Mouse (Mus musculus) liver, embryonic 16.5 days (tissue): Measurements from ENCODE around the gene Hist1h2bn. TPM values are rescaled to one million over a fixed set of nuclear protein-coding genes. Genes with fewer than 3 reads are reported as not detected.
"Not testable (repeated sequence)": the region's sequence is repeated elsewhere in the genome, so short reads cannot be mapped to it uniquely, and the experiment has no call there.

ENCODE experiments used
- ATAC-seq: fragments of 200-750 bp; cut with Nextera tagmentation; 2 replicates; pipeline ENCODE4 v1.8.0; 2017; ENCODE audit warnings: low read depth, mild to moderate bottlenecking, moderate number of reproducible peaks, moderate library complexity
- H3K27ac ChIP-seq: fragments of 300-500 bp; sonication (generic); 2 replicates; pipeline ENCODE4 v1.5.1; 2014; ENCODE audit warnings: mild to moderate bottlenecking, low read length
- H3K27me3 ChIP-seq: fragments of 300-500 bp; sonication (generic); 2 replicates; pipeline ENCODE4 v1.6.1; 2014; ENCODE audit warnings: low read depth, low read length, mixed read lengths; ENCODE audit not compliant: control insufficient read depth, insufficient read depth
- H3K36me3 ChIP-seq: fragments of 300-500 bp; sonication (generic); 2 replicates; pipeline ENCODE4 v1.6.1; 2014; ENCODE audit warnings: mild to moderate bottlenecking; ENCODE audit not compliant: control insufficient read depth, insufficient read depth
- H3K4me1 ChIP-seq: fragments of 300-500 bp; sonication (generic); 2 replicates; pipeline ENCODE4 v1.6.1; 2014; ENCODE audit warnings: low read depth, low read length, mixed read lengths; ENCODE audit not compliant: control insufficient read depth
- H3K4me2 ChIP-seq: fragments of 300-500 bp; sonication (generic); 2 replicates; pipeline ENCODE4 v1.6.1; 2014; ENCODE audit warnings: low read depth, low read length, mixed read lengths
- H3K4me3 ChIP-seq: fragments of 300-500 bp; sonication (generic); 2 replicates; pipeline ENCODE4 v1.5.1; 2014; ENCODE audit warnings: low read depth, mild to moderate bottlenecking, low read length
- H3K9ac ChIP-seq: fragments of 300-500 bp; sonication (generic); 2 replicates; pipeline ENCODE4 v1.6.1; 2014; ENCODE audit warnings: low read depth, low read length
- H3K9me3 ChIP-seq: fragments of 300-500 bp; sonication (generic); replicated peaks from 2 replicates; pipeline ENCODE4 v1.6.1; 2016; ENCODE audit warnings: low read length; ENCODE audit not compliant: control insufficient read depth
- WGBS: fragments of 180-500 bp; shearing (Covaris S2); extraction: QIAGEN DNeasy Blood & Tissue Kit; methylation state at CpG from one replicate; pipeline ENCODE4 v1.1.7; 2014; ENCODE audit not compliant: insufficient replicate concordance; 5-methylcytosine and 5-hydroxymethylcytosine counted together
- polyA plus RNA-seq: library from polyadenylated mRNA; unstranded; fragments of >200 nt; fragmentation: Nextera tagmentation; extraction: Ambion mirVana; gene quantifications from 2 replicates; pipeline ENCODE4 v1.2.1, GENCODE M21; 2015

Hist1h2bn gene
- polyA plus RNA-seq, 1 experiment from 2014 or later: 8.1 TPM

DNA sequence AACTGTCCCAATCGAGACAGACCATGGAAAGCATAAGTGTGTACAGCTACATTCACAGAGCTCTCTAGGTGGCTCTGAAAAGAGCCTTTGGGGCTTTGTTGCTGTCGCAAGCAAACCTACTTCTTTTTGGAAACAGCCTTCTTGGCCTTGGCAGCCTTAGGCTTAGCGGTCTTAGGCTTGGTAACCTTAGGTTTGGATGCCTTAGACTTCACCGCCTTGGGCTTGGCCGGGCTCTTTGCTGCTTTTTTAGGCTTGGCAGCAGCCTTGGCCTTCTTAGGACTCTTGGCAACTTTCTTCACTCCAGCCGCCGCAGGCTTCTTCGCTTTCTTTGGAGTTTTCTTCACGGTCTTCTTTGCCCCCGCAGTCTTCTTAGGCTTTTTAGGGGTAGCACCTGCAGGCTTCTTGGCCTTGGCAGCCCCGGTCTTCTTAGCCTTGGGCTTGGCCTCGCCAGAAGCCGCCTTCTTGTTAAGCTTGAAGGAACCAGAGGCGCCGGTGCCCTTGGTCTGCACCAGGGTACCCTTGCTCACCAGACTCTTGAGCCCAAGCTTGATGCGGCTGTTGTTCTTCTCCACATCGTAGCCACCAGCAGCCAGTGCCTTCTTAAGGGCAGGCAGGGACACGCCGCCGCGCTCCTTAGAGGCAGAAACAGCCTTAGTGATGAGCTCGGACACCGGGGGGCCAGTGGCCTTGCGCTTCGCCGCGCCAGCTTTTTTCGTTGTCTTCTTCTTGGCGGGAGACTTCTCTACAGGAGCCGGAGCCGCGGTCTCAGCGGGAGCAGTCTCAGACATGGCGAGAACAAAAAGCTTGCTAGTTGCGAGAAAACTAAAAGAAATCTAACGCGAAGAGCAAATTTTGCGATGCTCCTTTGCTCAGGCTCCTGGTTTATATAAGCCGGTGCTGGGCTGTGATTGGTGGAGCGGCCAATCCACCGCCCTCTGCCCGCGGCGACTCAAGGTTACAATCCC, 26.1 kb downstream of the Hist1h2bn start, which contains the start of gene Hist1h1b:
Gene Hist1h1b (minus strand): TSS at position 859 of the 965 bp plus-strand sequence.
- Histone ChIP-seq H3K27ac (peak within 1 kb of the TSS; percentile 99), H3K4me3 (peak within 1 kb of the TSS; percentile 70), H3K36me3 (no peaks in the 10 kb centered on the region), H3K9me3 (no peaks in the 10 kb centered on the region), H3K4me1 (peaks cover 34% of the 10 kb centered on the region), H3K4me2 (peak within 1 kb of the TSS; percentile 87), H3K27me3 (no peaks in the 10 kb centered on the region), H3K9ac (peak within 1 kb of the TSS; percentile 86)
- peak; percentile 51 for ATAC-seq
- WGBS: under 1% methylated on average over 44 of the region's 44 CpGs

DNA sequence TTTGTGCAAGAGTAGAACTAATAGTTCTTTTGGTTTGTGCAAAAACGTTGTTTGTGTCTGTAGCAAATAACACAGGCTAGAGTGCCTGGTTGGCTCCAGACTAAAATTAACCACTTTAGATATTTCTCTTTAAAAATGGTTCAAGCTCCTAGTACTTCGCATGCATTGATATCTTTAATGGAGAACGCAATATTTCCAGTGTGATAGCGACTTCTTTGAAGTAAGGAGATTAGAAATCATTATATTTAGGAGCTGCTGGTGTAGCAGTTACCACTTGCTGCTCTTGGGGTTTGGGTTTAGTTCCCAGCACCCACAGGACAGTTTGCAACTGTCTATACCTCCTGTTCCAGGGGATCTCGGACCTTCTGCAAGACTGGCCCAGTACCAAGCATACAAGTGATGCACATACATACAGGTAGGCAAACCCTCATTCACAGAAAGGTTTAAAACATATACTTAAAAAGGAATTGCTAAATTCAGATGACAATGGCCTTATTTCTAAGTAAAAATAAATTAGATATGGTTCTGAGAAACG, 27.2 kb downstream of the Hist1h2bn start:
- no peaks in the 10 kb centered on the region for H3K27me3 ChIP-seq
- H3K27ac ChIP-seq: peak overlapping the region; percentile 99
- peak overlapping the region; percentile 86 for H3K9ac ChIP-seq
- no peak for ATAC-seq
- H3K4me1 ChIP-seq: peaks cover 37% of the 10 kb centered on the region
- H3K36me3 ChIP-seq: no peaks in the 10 kb centered on the region
- H3K4me2 ChIP-seq: peak overlapping the region; percentile 87
- no peaks in the 10 kb centered on the region for H3K9me3 ChIP-seq
- 31% methylated on average over 6 of the region's 6 CpGs for WGBS
- H3K4me3 ChIP-seq: peak overlapping the region; percentile 70

DNA sequence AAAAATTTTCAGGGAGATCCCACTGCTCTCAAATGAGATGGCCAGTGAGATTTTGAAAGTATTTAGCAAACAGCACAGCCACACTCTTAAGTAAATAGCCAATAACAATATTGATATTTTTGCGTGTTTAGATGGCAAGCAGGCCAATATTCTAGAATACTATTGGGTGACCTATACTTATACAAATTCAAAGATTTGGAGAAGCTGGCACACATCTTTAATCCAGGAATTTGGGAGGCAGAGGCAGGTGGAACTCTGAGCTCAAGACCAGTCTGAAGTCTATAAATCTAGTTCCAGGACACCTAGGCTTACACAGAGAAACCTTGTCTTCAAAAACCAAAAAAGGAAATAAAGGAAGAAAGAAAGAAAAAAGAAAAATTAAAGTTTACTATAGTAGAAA, 27.7 kb downstream of the Hist1h2bn start:
- peak overlapping the region; percentile 72 for H3K4me2 ChIP-seq
- H3K27ac ChIP-seq: peak overlapping the region; percentile 89
- no peaks in the 10 kb centered on the region for H3K27me3 ChIP-seq
- H3K9me3 ChIP-seq: no peaks in the 10 kb centered on the region
- peak overlapping the region; percentile 44 for H3K4me3 ChIP-seq
- no peaks in the 10 kb centered on the region for H3K36me3 ChIP-seq
- WGBS: 87% methylated on average over 1 of the region's 1 CpGs
- H3K9ac ChIP-seq: peak overlapping the region; percentile 34
- no peak for ATAC-seq
- peaks cover 32% of the 10 kb centered on the region for H3K4me1 ChIP-seq

DNA sequence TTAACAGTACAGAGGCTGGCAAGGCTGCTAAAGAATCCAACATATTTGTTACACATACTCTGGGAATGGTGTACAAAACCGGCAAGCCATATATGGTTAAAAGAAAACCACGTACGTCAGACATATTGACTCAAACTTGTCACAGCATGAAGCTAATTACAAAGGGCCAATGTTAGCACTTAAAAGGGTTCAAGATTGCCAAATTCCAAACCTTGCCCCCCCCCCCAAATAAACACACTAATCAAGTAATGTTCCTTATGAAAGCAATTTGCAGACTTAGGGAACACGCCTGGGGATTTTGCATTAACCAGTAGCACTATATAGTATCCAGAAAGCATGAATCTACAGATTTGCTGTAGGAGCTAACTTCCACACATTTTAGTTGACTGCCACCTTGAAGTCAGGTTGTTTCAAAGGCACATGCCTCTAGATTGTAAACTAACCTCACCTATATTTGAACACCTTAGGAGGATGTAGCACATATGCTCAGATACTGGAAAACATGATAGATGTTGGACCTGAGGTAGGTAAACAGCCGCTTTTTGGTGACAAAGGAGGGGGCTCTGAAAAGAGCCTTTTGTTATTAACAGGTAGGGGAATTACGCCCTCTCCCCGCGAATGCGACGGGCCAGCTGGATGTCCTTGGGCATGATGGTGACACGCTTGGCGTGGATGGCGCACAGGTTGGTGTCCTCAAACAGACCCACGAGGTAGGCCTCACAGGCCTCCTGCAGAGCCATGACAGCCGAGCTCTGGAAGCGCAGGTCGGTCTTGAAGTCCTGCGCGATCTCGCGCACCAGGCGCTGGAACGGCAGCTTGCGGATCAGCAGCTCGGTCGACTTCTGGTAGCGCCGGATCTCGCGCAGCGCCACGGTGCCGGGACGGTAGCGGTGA, 28.7 kb downstream of the Hist1h2bn start:
- ATAC-seq: peak; percentile 1; the same call in 1 of the 2 replicates
- H3K9ac ChIP-seq: peak overlapping the region; percentile 71

DNA sequence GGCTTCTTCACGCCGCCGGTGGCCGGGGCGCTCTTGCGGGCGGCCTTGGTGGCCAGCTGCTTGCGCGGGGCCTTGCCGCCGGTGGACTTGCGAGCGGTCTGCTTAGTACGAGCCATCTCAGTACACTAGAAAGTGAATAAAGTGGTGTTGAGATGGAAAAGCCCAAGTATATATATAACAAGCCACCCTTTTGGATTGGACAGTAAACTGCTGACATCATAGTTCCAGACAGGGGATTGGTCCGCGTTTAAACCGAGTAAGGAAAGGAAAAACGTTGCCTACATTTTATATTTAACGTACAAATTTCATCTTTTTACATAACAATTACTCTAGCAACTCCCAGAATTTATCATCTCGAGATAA, 29.3 kb downstream of the Hist1h2bn start, which contains the start of gene Hist1h3i:
Gene Hist1h3i (minus strand): TSS at position 116 of the 363 bp plus-strand sequence.
- peak within 1 kb of the TSS; percentile 99 for H3K27ac ChIP-seq
- under 1% methylated on average over 15 of the region's 20 CpGs for WGBS

More for the DNA sequence above, 28.7 kb downstream of the Hist1h2bn start:
- Histone ChIP-seq H3K4me2 (peak overlapping the region; percentile 82), H3K4me3 (peak overlapping the region; percentile 62), H3K27ac (peak overlapping the region; percentile 99), H3K4me1 (peaks cover 23% of the 10 kb centered on the region)
- not testable (repeated sequence) for H3K36me3 ChIP-seq, H3K9me3 ChIP-seq, H3K27me3 ChIP-seq
- under 1% methylated on average over 15 of the region's 35 CpGs for WGBS

DNA sequence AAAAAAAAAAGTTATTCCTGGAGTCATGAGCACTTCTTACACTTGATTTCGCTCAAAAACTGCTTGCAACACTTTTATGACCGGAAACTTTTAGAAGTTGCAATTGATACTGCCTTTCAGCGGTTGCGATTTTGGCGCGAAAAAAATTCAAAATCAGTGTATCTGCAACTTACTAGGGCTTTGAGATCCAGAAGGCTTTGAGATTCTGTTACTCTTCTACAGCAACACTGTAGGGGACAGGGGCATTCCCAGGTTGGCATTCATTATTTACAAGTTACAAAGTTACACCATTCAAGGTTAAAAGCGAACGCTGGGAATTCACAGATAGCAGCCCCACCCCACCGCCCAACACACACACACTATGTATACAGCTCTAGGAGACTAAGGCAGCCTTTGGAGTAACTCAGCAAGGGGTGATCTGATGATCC, 29.8 kb downstream of the Hist1h2bn start:
- H3K4me2 ChIP-seq: peak overlapping the region; percentile 82
- H3K27ac ChIP-seq: peak overlapping the region; percentile 99
- H3K27me3 ChIP-seq: no peaks in the 10 kb centered on the region
- no peaks in the 10 kb centered on the region for H3K36me3 ChIP-seq
- H3K4me3 ChIP-seq: peak overlapping the region; percentile 62
- peak overlapping the region; percentile 73 for H3K9ac ChIP-seq
- H3K9me3 ChIP-seq: no peaks in the 10 kb centered on the region
- ATAC-seq: no peak
- 2% methylated on average over 9 of the region's 9 CpGs for WGBS
- H3K4me1 ChIP-seq: peaks cover 29% of the 10 kb centered on the region

More for the DNA sequence above, 29.3 kb downstream of the Hist1h2bn start, which contains the start of gene Hist1h3i:
- peak; percentile 49 for ATAC-seq
- Histone ChIP-seq H3K4me1 (peaks cover 27% of the 10 kb centered on the region), H3K9ac (peak within 1 kb of the TSS; percentile 73), H3K4me2 (peak within 1 kb of the TSS; percentile 82), H3K9me3 (no peaks in the 10 kb centered on the region), H3K36me3 (no peaks in the 10 kb centered on the region), H3K4me3 (peak within 1 kb of the TSS; percentile 62), H3K27me3 (no peaks in the 10 kb centered on the region)

DNA sequence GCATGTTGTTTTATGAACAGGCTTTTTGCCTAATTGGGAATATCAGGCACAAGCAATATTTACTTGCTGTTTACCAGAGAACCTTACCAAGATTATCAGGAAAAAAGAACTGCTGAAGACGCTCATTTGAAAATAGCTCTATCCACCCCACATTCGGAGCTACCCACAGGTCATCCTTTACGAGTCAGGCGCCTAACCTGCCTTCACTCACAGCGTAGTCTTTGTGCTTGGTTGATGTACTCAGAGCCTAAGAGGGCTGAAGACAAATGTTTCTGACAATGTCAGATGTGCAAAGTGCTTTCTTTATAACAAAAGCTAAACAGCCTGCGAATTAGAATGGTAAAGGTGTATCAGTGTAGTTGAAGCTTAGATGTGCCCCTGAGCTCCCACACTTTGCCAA, 30.4 kb downstream of the Hist1h2bn start:
- 54% methylated on average over 6 of the region's 6 CpGs for WGBS
- Histone ChIP-seq H3K4me1 (peaks cover 29% of the 10 kb centered on the region), H3K27me3 (no peaks in the 10 kb centered on the region), H3K27ac (peak overlapping the region; percentile 99), H3K9ac (peak overlapping the region; percentile 73), H3K4me2 (peak overlapping the region; percentile 82), H3K9me3 (no peaks in the 10 kb centered on the region), H3K4me3 (peak overlapping the region; percentile 62), H3K36me3 (no peaks in the 10 kb centered on the region)
- no peak for ATAC-seq

DNA sequence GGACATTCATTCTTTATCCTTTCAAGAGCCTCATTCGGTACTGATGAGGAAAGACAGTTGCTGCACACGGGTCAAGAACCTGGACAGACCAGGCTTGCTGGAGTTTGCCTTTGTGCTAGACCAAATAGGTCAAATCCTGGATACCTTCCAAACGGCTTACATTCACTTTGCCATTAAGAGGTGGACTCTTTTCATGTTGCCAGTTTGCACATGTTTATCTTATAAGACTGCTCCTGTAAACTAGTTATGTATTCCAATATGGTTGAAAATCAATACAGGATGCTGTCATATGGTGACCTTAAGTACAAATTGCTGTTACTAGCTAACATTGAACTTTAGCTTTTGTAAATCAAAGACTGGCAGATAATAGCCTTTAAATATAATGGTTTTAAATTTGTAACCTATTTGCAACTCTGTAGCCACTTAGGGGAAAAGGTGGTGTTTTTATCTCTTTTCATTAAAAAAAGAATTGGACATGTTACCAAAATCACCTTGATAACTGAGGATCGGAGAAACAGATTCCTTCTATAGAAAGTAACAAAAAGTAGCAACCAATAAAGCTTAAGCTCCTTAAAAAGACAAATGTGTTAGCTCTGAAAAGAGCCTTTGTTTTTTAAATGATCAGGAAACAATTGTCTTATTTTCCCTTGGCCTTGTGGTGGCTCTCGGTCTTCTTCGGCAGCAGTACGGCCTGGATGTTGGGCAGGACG, 32.4 kb downstream of the Hist1h2bn start:
- Histone ChIP-seq H3K4me1 (peaks cover 30% of the 10 kb centered on the region), H3K4me3 (peak overlapping the region; percentile 60), H3K9me3 (no peaks in the 10 kb centered on the region), H3K27me3 (no peaks in the 10 kb centered on the region), H3K4me2 (peak overlapping the region; percentile 77), H3K9ac (peak overlapping the region; percentile 81), H3K27ac (peak overlapping the region; percentile 97), H3K36me3 (no peaks in the 10 kb centered on the region)
- no peak for ATAC-seq
- WGBS: 6% methylated on average over 8 of the region's 8 CpGs
